Mouse (Mus musculus): ENCODE measurements around the gene Plek. TPM values are rescaled to one million over a fixed set of nuclear protein-coding genes. Genes with fewer than 3 reads are reported as not detected.

Gene Plek
- total and polyA plus RNA-seq, 3 experiments = 166 to 354 (median 223) TPM

- TF ChIP-seq JUN (IDR thresholded peaks at IDR 0.05; ENCODE audit: insufficient read depth, low read depth, low read length) = peak; percentile 53
- TF ChIP-seq MEF2A (IDR thresholded peaks at IDR 0.05; ENCODE audit: borderline replicate concordance, low read depth, low read length) = peak; percentile 49; the same call in 1 of the 2 replicates
- TF ChIP-seq EP300 (IDR thresholded peaks at IDR 0.05; ENCODE audit: low read length) = peak; percentile 92
- peak; percentile 93 for TF ChIP-seq IRF4 (IDR thresholded peaks at IDR 0.05; ENCODE audit: low read depth, low read length)
- TF ChIP-seq MXI1 (IDR thresholded peaks at IDR 0.05; ENCODE audit: low read depth, low read length) = peak; percentile 43; the same call in 1 of the 2 replicates
- TF ChIP-seq ELF1 (IDR thresholded peaks at IDR 0.05; ENCODE audit: low read depth, low read length) = no peak
- TF ChIP-seq ZC3H11A (IDR thresholded peaks at IDR 0.05; ENCODE audit: low read depth, low read length) = no peak
- peak; percentile 64 for TF ChIP-seq MYC (IDR thresholded peaks at IDR 0.05; ENCODE audit: low read depth, low read length)
- TF ChIP-seq NELFE (IDR thresholded peaks at IDR 0.05; ENCODE audit: low read depth, low read length) = no peak
- no peak; the same call in 1 of the 2 replicates for TF ChIP-seq POLR2A (IDR thresholded peaks at IDR 0.05; ENCODE audit: low read depth, low read length)
Measured at GRCm38 (mm10) chr11:16986550-16987187, 65.5 kb downstream of the Plek start (continued).

- TF ChIP-seq MAFK (IDR thresholded peaks at IDR 0.05; ENCODE audit: insufficient replicate concordance, low read length) (no peak), TCF12 (IDR thresholded peaks at IDR 0.05; ENCODE audit: low read depth, low read length) (peak; percentile 27), ETS1 (conservative IDR thresholded peaks at IDR 0.05; ENCODE audit: low read depth, low read length) (no peak; the same call in 1 of the 2 replicates), MXI1 (IDR thresholded peaks at IDR 0.05; ENCODE audit: low read depth, low read length) (no peak), MYC (IDR thresholded peaks at IDR 0.05; ENCODE audit: low read depth, low read length) (peak; percentile 27; the same call in 1 of the 2 replicates), BHLHE40 (IDR thresholded peaks at IDR 0.05; ENCODE audit: low read depth, low read length) (no peak; the same call in 1 of the 2 replicates), ZC3H11A (IDR thresholded peaks at IDR 0.05; ENCODE audit: low read depth, low read length) (no peak), ELF1 (IDR thresholded peaks at IDR 0.05; ENCODE audit: low read depth, low read length) (peak; percentile 31; the same call in 1 of the 2 replicates), IRF4 (IDR thresholded peaks at IDR 0.05; ENCODE audit: low read depth, low read length) (peak; percentile 47; the same call in 1 of the 2 replicates), EP300 (IDR thresholded peaks at IDR 0.05; ENCODE audit: low read length) (peak; percentile 63; the same call in 1 of the 2 replicates), SIN3A (IDR thresholded peaks at IDR 0.05; ENCODE audit: low read length) (no peak), CHD2 (IDR thresholded peaks at IDR 0.05; ENCODE audit: low read length) (peak; percentile 9; the same call in 1 of the 2 replicates)
- in situ Hi-C loops (cut with MboI; ENCODE audit: low pct_ligation_motif_present, low pct_unique_long_range_greater_than_20kb, low sequenced_read_pairs) = no loop called here
- Histone ChIP-seq H3K27ac (ENCODE audit: insufficient read depth, low read depth) (peak overlapping the region; percentile 92), H3K36me3 (replicated peaks in 1 of 2; ENCODE audit: control insufficient read depth in 1 of 2, insufficient read depth in 1 of 2, low read length in 1 of 2) (peaks cover 81 to 97% of the 10 kb centered on the region in 2 experiments), H3K27me3 (replicated peaks) (no peaks in the 10 kb centered on the region), H3K79me2 (replicated peaks; ENCODE audit: control insufficient read depth, extremely low read depth, insufficient read depth, poor library complexity, severe bottlenecking) (peaks cover 16% of the 10 kb centered on the region), H3K4me2 (ENCODE audit: insufficient read depth, low read depth, poor library complexity, severe bottlenecking) (peak overlapping the region; percentile 30), H3K9me3 (replicated peaks; ENCODE audit: low read length) (no peaks in the 10 kb centered on the region), H3K4me3 (replicated peaks in 1 of 3; ENCODE audit: low read depth in 2 of 3, low read length in 2 of 3, poor library complexity in 1 of 3) (no peak overlapping the region), H3K9ac (ENCODE audit: insufficient read depth, low read depth) (0 out of 2 replicates have a peak overlapping the region, but pooled peaks have one; percentile 24), H3K4me1 (ENCODE audit: control insufficient read depth in 1 of 2, insufficient read depth in 2 of 2) (peaks cover 25 to 69% of the 10 kb centered on the region in 2 experiments)
- peak; percentile 71 for DNase-seq (ENCODE audit: extremely low read depth)
- dilution Hi-C loops (cut with MboI; ENCODE audit: extremely low pct_ligation_motif_present, extremely low pct_unique_long_range_greater_than_20kb, low sequenced_read_pairs) = no loop called here
Measured at GRCm38 (mm10) chr11:16978161-16978707, 73.9 kb downstream of the Plek start.

Measured in CH12.LX (cell line).